Mouse (Mus musculus) CH12.LX (cell line): ENCODE measurements around the gene Smurf2.

Source experiments
- CTCF ChIP-seq, 2 experiments: IDR thresholded peaks in 1 of 2; conservative IDR thresholded peaks in 1 of 2; 2 replicates each; pipeline ENCODE4 v1.5.1; 2011 to 2012; ENCODE audit warnings: low read depth in 2 of 2, low read length in 2 of 2, improper control_type of control experiment in 1 of 2, inconsistent platforms in 1 of 2, mild to moderate bottlenecking in 1 of 2, moderate library complexity in 1 of 2
- JUND ChIP-seq: conservative IDR thresholded peaks from 2 replicates; pipeline ENCODE4 v1.6.1; 2011; ENCODE audit warnings: low read depth, low read length, improper control_type of control experiment
- KAT2A ChIP-seq: IDR thresholded peaks from 2 replicates; pipeline ENCODE4 v1.6.1; 2012; ENCODE audit warnings: low read length, improper control_type of control experiment, inconsistent platforms; ENCODE audit not compliant: insufficient replicate concordance
- MAFK ChIP-seq: IDR thresholded peaks from 2 replicates; pipeline ENCODE4 v1.6.1; 2011; ENCODE audit warnings: low read length, improper control_type of control experiment; ENCODE audit not compliant: insufficient replicate concordance
- MAX ChIP-seq: IDR thresholded peaks from 2 replicates; pipeline ENCODE4 v1.6.1; 2011; ENCODE audit warnings: low read length, improper control_type of control experiment
- NELFE ChIP-seq: IDR thresholded peaks from 2 replicates; pipeline ENCODE4 v1.6.1; 2011; ENCODE audit warnings: low read depth, low read length, improper control_type of control experiment
- PAX5 ChIP-seq: IDR thresholded peaks from 2 replicates; pipeline ENCODE4 v1.6.1; 2012; ENCODE audit warnings: low read length, inconsistent platforms, mixed read lengths
- POLR2A ChIP-seq: IDR thresholded peaks from 2 replicates; pipeline ENCODE4 v1.6.1; 2011; ENCODE audit warnings: low read depth, mild to moderate bottlenecking, improper control_type of control experiment, low read length

DNA sequence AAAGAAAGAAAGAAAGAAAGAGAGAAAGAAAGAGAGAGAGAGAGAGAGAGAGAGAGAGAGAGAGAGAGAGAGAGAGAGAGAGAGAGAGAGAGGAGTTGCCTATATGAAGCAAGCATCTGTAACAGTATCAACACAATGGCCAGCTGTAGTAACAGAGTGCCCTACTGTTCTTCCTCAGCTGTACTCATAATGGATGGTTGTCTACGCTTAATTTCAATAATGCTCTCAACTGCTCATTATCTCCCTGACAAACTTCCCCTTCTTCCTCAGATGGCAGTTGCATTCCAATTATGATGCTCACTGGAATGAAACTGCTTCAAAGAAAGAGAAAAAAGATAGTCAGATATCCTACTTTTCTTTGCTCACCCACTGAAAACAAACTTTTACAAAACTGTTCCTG lies 36.9 kb downstream of the Smurf2 start:
- TF ChIP-seq CTCF (conservative IDR thresholded peaks at IDR 0.05 in 1 of 2, IDR thresholded peaks at IDR 0.05 in 1 of 2; ENCODE audit: low read depth in 2 of 2, low read length in 2 of 2) (no peak), KAT2A (no peak), NELFE (no peak), POLR2A (no peak), JUND (no peak), PAX5 (no peak), MAFK (no peak), MAX (no peak)
